Mouse (Mus musculus): ENCODE data around the gene Catsper3. TPM values are rescaled to one million over a fixed set of nuclear protein-coding genes. Genes with fewer than 3 reads are reported as not detected.

Gene Catsper3
- polyA plus RNA-seq, 1 experiment: 0.14 TPM

GRCm38 (mm10) chr13:55810947-55811346 lies 26.6 kb downstream of the Catsper3 start:
- no peak overlapping the region for H3K4me2 ChIP-seq (ENCODE audit: low read depth)
- no peak overlapping the region for H3K4me3 ChIP-seq
- H3K79me2 ChIP-seq (ENCODE audit: control insufficient read depth, insufficient read depth): no peaks in the 10 kb centered on the region
- peaks cover 32% of the 10 kb centered on the region for H3K27me3 ChIP-seq (ENCODE audit: control insufficient read depth, insufficient read depth, insufficient read length)
- no peak for TF ChIP-seq MYOG (IDR thresholded peaks at IDR 0.05; ENCODE audit: control insufficient read depth in 1 of 3, insufficient read depth in 1 of 3, insufficient read length in 2 of 3, low read depth in 2 of 3)
- TF ChIP-seq MYOD1 (IDR thresholded peaks at IDR 0.05; ENCODE audit: control insufficient read depth in 1 of 3, insufficient read length in 2 of 3, low read depth in 2 of 3): no peak
- TF ChIP-seq E2F4 (IDR thresholded peaks at IDR 0.05; ENCODE audit: insufficient read depth): no peak
- TF ChIP-seq POLR2AphosphoS2 (IDR thresholded peaks at IDR 0.05; ENCODE audit: insufficient read length, low read depth): no peak
- no peak for TF ChIP-seq USF1 (IDR thresholded peaks at IDR 0.05; ENCODE audit: low read depth)
- no peak for TF ChIP-seq TCF12 (IDR thresholded peaks at IDR 0.05; ENCODE audit: insufficient read depth, poor library complexity, severe bottlenecking)
- no peak overlapping the region for H3ac ChIP-seq (ENCODE audit: control insufficient read depth, insufficient read length)
- H3K36me3 ChIP-seq (ENCODE audit: control insufficient read depth, insufficient read depth): no peaks in the 10 kb centered on the region

GRCm38 (mm10) chr13:55813490-55814016 lies 29.2 kb downstream of the Catsper3 start:
- no peak overlapping the region for H3ac ChIP-seq (ENCODE audit: control insufficient read depth, insufficient read length)
- H3K4me3 ChIP-seq: no peak overlapping the region
- no peaks in the 10 kb centered on the region for H3K79me2 ChIP-seq (ENCODE audit: control insufficient read depth, insufficient read depth)
- H3K4me2 ChIP-seq (ENCODE audit: low read depth): no peak overlapping the region
- H3K27me3 ChIP-seq (ENCODE audit: control insufficient read depth, insufficient read depth, insufficient read length): peaks cover 45% of the 10 kb centered on the region
- no peaks in the 10 kb centered on the region for H3K36me3 ChIP-seq (ENCODE audit: control insufficient read depth, insufficient read depth)
- TF ChIP-seq TCF12 (IDR thresholded peaks at IDR 0.05; ENCODE audit: insufficient read depth, poor library complexity, severe bottlenecking): no peak
- TF ChIP-seq MYOG (IDR thresholded peaks at IDR 0.05; ENCODE audit: control insufficient read depth in 1 of 3, insufficient read depth in 1 of 3, insufficient read length in 2 of 3, low read depth in 2 of 3): no peak
- no peak for TF ChIP-seq MAX (IDR thresholded peaks at IDR 0.05; ENCODE audit: low read depth)
- TF ChIP-seq CEBPB (IDR thresholded peaks at IDR 0.05; ENCODE audit: insufficient read depth, poor library complexity, severe bottlenecking): no peak
- TF ChIP-seq SRF (IDR thresholded peaks at IDR 0.05; ENCODE audit: control insufficient read depth, insufficient read length, low read depth): no peak
- no peak for TF ChIP-seq MYOD1 (IDR thresholded peaks at IDR 0.05; ENCODE audit: control insufficient read depth in 1 of 3, insufficient read length in 2 of 3, low read depth in 2 of 3)
- TF ChIP-seq USF1 (IDR thresholded peaks at IDR 0.05; ENCODE audit: low read depth): no peak

- H3ac ChIP-seq (ENCODE audit: control insufficient read depth, insufficient read length): no peak overlapping the region
- peaks cover 35% of the 10 kb centered on the region for H3K27me3 ChIP-seq (ENCODE audit: control insufficient read depth, insufficient read depth, insufficient read length)
- H3K4me3 ChIP-seq: no peak overlapping the region
- no peaks in the 10 kb centered on the region for H3K36me3 ChIP-seq (ENCODE audit: control insufficient read depth, insufficient read depth)
- no peaks in the 10 kb centered on the region for H3K79me2 ChIP-seq (ENCODE audit: control insufficient read depth, insufficient read depth)
- TF ChIP-seq TCF12 (IDR thresholded peaks at IDR 0.05; ENCODE audit: insufficient read depth, poor library complexity, severe bottlenecking) (no peak), USF1 (IDR thresholded peaks at IDR 0.05; ENCODE audit: low read depth) (no peak), REST (IDR thresholded peaks at IDR 0.05; ENCODE audit: insufficient read depth, insufficient read length) (no peak), MYOD1 (IDR thresholded peaks at IDR 0.05; ENCODE audit: control insufficient read depth in 1 of 3, insufficient read length in 2 of 3, low read depth in 2 of 3) (no peak), MYOG (IDR thresholded peaks at IDR 0.05; ENCODE audit: control insufficient read depth in 1 of 3, insufficient read depth in 1 of 3, insufficient read length in 2 of 3, low read depth in 2 of 3) (no peak), TCF3 (IDR thresholded peaks at IDR 0.05; ENCODE audit: insufficient read length, low read depth) (no peak), E2F4 (IDR thresholded peaks at IDR 0.05; ENCODE audit: insufficient read depth) (no peak), POLR2A (IDR thresholded peaks at IDR 0.05; ENCODE audit: insufficient read length, low read depth) (no peak), CEBPB (IDR thresholded peaks at IDR 0.05; ENCODE audit: insufficient read depth, poor library complexity, severe bottlenecking) (no peak), SRF (IDR thresholded peaks at IDR 0.05; ENCODE audit: control insufficient read depth, insufficient read length, low read depth) (no peak), POLR2AphosphoS2 (IDR thresholded peaks at IDR 0.05; ENCODE audit: insufficient read length, low read depth) (no peak), MAX (IDR thresholded peaks at IDR 0.05; ENCODE audit: low read depth) (no peak)
- no peak overlapping the region for H3K4me2 ChIP-seq (ENCODE audit: low read depth)
These were observed 30.5 kb downstream of the Catsper3 start for GRCm38 (mm10) chr13:55814834-55815233.

GRCm38 (mm10) chr13:55822499-55822898 lies 38.1 kb downstream of the Catsper3 start:
- H3K4me2 ChIP-seq (ENCODE audit: low read depth): no peak overlapping the region
- no peak overlapping the region for H3K4me3 ChIP-seq
- H3K79me2 ChIP-seq (ENCODE audit: control insufficient read depth, insufficient read depth): no peaks in the 10 kb centered on the region
- peaks cover 49% of the 10 kb centered on the region for H3K27me3 ChIP-seq (ENCODE audit: control insufficient read depth, insufficient read depth, insufficient read length)
- TF ChIP-seq MAX (IDR thresholded peaks at IDR 0.05; ENCODE audit: low read depth) (no peak), TCF12 (IDR thresholded peaks at IDR 0.05; ENCODE audit: insufficient read depth, poor library complexity, severe bottlenecking) (no peak), REST (IDR thresholded peaks at IDR 0.05; ENCODE audit: insufficient read depth, insufficient read length) (no peak)
- H3K36me3 ChIP-seq (ENCODE audit: control insufficient read depth, insufficient read depth): no peaks in the 10 kb centered on the region
- H3ac ChIP-seq (ENCODE audit: control insufficient read depth, insufficient read length): no peak overlapping the region

GRCm38 (mm10) chr13:55824151-55824945 lies 40.0 kb downstream of the Catsper3 start:
- Histone ChIP-seq H3K79me2 (ENCODE audit: control insufficient read depth, insufficient read depth) (no peaks in the 10 kb centered on the region), H3K27me3 (ENCODE audit: control insufficient read depth, insufficient read depth, insufficient read length) (peaks cover 59% of the 10 kb centered on the region), H3ac (ENCODE audit: control insufficient read depth, insufficient read length) (no peak overlapping the region), H3K36me3 (ENCODE audit: control insufficient read depth, insufficient read depth) (no peaks in the 10 kb centered on the region), H3K4me2 (ENCODE audit: low read depth) (no peak overlapping the region), H3K4me3 (no peak overlapping the region)
- TF ChIP-seq E2F4 (IDR thresholded peaks at IDR 0.05; ENCODE audit: insufficient read depth): no peak
- no peak for TF ChIP-seq POLR2A (IDR thresholded peaks at IDR 0.05; ENCODE audit: insufficient read length, low read depth)
- no peak for TF ChIP-seq REST (IDR thresholded peaks at IDR 0.05; ENCODE audit: insufficient read depth, insufficient read length)
- TF ChIP-seq MAX (IDR thresholded peaks at IDR 0.05; ENCODE audit: low read depth): no peak

Data from myocyte (in vitro differentiated cells).